Comparison of ENCODE assay signal across 9 mouse cellular contexts in genomic region chr4:105456955-105457621, GRCm38 (mm10).
DNase-seq lines count a peak whose midpoint lies in the region; ATAC-seq lines count a peak whose summit lies in the region.
"Had no signal": no experiment of that assay in that cellular context is flagged by ENCODE, and none has a peak within 500 bp of the region (broad histone marks: within the 10 kb centered on the region; RNA-seq: fewer than 3 reads in every experiment).

No protein-coding gene starts in this region.

- 0 out of 2 replicates have a peak overlapping the region, but pooled peaks have one; percentile 40 for H3K27ac ChIP-seq in hindbrain, embryonic 12.5 days
- no peak overlapping the region for H3K27ac ChIP-seq in hindbrain, embryonic 10.5 days
- H3K27ac ChIP-seq in neural tube, embryonic 15.5 days (replicated peaks), result peak overlapping the region; percentile 9; the same call in 1 of the 2 replicates
- H3K27ac ChIP-seq in intestine, embryonic 15.5 days, result no peak overlapping the region
- H3K27ac ChIP-seq: midbrain, embryonic 12.5 days had no signal

- no peaks in the 10 kb centered on the region for H3K4me1 ChIP-seq in hindbrain, embryonic 12.5 days
- H3K4me1 ChIP-seq in hindbrain, embryonic 10.5 days (replicated peaks), result peaks cover 12% of the 10 kb centered on the region
- H3K4me1 ChIP-seq in neural tube, embryonic 15.5 days, result no peaks in the 10 kb centered on the region
- no peaks in the 10 kb centered on the region; the same call in 1 of the 2 replicates for H3K4me1 ChIP-seq in intestine, embryonic 15.5 days (replicated peaks)

- no peaks in the 10 kb centered on the region for H3K27me3 ChIP-seq in hindbrain, embryonic 12.5 days
- H3K27me3 ChIP-seq in hindbrain, embryonic 10.5 days (ENCODE audit: insufficient read depth, poor library complexity, severe bottlenecking), result no peaks in the 10 kb centered on the region
- H3K27me3 ChIP-seq in neural tube, embryonic 15.5 days (replicated peaks), result no peaks in the 10 kb centered on the region
- H3K27me3 ChIP-seq in intestine, embryonic 15.5 days (replicated peaks), result no peaks in the 10 kb centered on the region
- H3K27me3 ChIP-seq: midbrain, embryonic 12.5 days had no signal

- no peak for ATAC-seq in hindbrain, embryonic 12.5 days (ENCODE audit: low FRiP score)
- ATAC-seq in neural tube, embryonic 15.5 days (ENCODE audit: low FRiP score), result no peak
- ATAC-seq in CD4-positive, CD25-positive, alpha-beta regulatory T cell, adult 4 months, result no peak
- no peak for ATAC-seq in intestine, embryonic 15.5 days

- intact Hi-C loops in gastrocnemius, postnatal 36 days (cut with DNase I), result no loop called here

- DNase-seq in hindbrain, embryonic 10.5 days (ENCODE audit: low spot score), result no peak
- DNase-seq in adrenal gland, postnatal 14 days, result peak; percentile 67
- DNase-seq in gastrocnemius, postnatal 36 days, result peak; percentile 60 to 83
- DNase-seq in kidney, adult 8-10 months, result no peak

- H3K4me3 ChIP-seq in hindbrain, embryonic 12.5 days, result no peak overlapping the region
- no peak overlapping the region for H3K4me3 ChIP-seq in hindbrain, embryonic 10.5 days
- H3K4me3 ChIP-seq in neural tube, embryonic 15.5 days (replicated peaks), result no peak overlapping the region
- H3K4me3 ChIP-seq in intestine, embryonic 15.5 days (replicated peaks), result no peak overlapping the region
- H3K4me3 ChIP-seq: midbrain, embryonic 12.5 days had no signal

- no peaks in the 10 kb centered on the region for H3K36me3 ChIP-seq in hindbrain, embryonic 12.5 days
- H3K36me3 ChIP-seq in hindbrain, embryonic 10.5 days, result no peaks in the 10 kb centered on the region
- H3K36me3 ChIP-seq in neural tube, embryonic 15.5 days, result no peaks in the 10 kb centered on the region
- H3K36me3 ChIP-seq in intestine, embryonic 15.5 days, result no peaks in the 10 kb centered on the region
- H3K36me3 ChIP-seq: midbrain, embryonic 12.5 days had no signal

- no peak overlapping the region for H3K4me2 ChIP-seq in hindbrain, embryonic 12.5 days (replicated peaks)
- no peak overlapping the region for H3K4me2 ChIP-seq in neural tube, embryonic 15.5 days
- H3K4me2 ChIP-seq in intestine, embryonic 15.5 days (replicated peaks), result no peak overlapping the region
- H3K4me2 ChIP-seq: midbrain, embryonic 12.5 days had no signal

- H3K9ac ChIP-seq in hindbrain, embryonic 12.5 days, result no peak overlapping the region
- H3K9ac ChIP-seq in neural tube, embryonic 15.5 days (replicated peaks), result no peak overlapping the region
- no peak overlapping the region for H3K9ac ChIP-seq in intestine, embryonic 15.5 days
- H3K9ac ChIP-seq: midbrain, embryonic 12.5 days had no signal

- 86% methylated on average over 11 of the region's 11 CpGs for WGBS in hindbrain, embryonic 12.5 days
- WGBS in hindbrain, embryonic 10.5 days, result 88% methylated on average over 11 of the region's 11 CpGs
- 56% methylated on average over 11 of the region's 11 CpGs for WGBS in neural tube, embryonic 15.5 days
- WGBS in intestine, embryonic 15.5 days, result 76% methylated on average over 11 of the region's 11 CpGs

- no peaks in the 10 kb centered on the region for H3K9me3 ChIP-seq in hindbrain, embryonic 12.5 days (replicated peaks)
- H3K9me3 ChIP-seq in hindbrain, embryonic 10.5 days, result no peaks in the 10 kb centered on the region
- no peaks in the 10 kb centered on the region for H3K9me3 ChIP-seq in neural tube, embryonic 15.5 days (replicated peaks)
- H3K9me3 ChIP-seq in intestine, embryonic 15.5 days, result no peaks in the 10 kb centered on the region
- H3K9me3 ChIP-seq: midbrain, embryonic 12.5 days had no signal

Comparison
In these comparisons a context has a peak if more than half of its experiments do, and no peak if none do; other contexts are left out.
1. H3K27ac ChIP-seq: peak in hindbrain, embryonic 12.5 days (single experiment) and neural tube, embryonic 15.5 days (single experiment); none in hindbrain, embryonic 10.5 days (single experiment) and intestine, embryonic 15.5 days (single experiment).
2. DNase-seq: peak in adrenal gland, postnatal 14 days (single experiment) and gastrocnemius, postnatal 36 days (2 of 2); none in hindbrain, embryonic 10.5 days (single experiment) and kidney, adult 8-10 months (0 of 2).